Mouse (Mus musculus) myocyte (in vitro differentiated cells): ENCODE data around the gene Etv5. TPM values are rescaled to one million over a fixed set of nuclear protein-coding genes. Genes with fewer than 3 reads are reported as not detected.

ENCODE experiments used
- H3K27me3 ChIP-seq: one replicate; pipeline ENCODE4 v1.6.1; 2011; ENCODE audit not compliant: control insufficient read depth, insufficient read depth, insufficient read length
- H3K36me3 ChIP-seq: one replicate; pipeline ENCODE4 v1.6.1; 2011; ENCODE audit not compliant: control insufficient read depth, insufficient read depth
- H3K4me2 ChIP-seq: one replicate; pipeline ENCODE4 v1.6.1; 2011; ENCODE audit warnings: low read depth, control low read depth
- H3K4me3 ChIP-seq: one replicate; pipeline ENCODE4 v1.5.1; 2011; ENCODE audit warnings: mild to moderate bottlenecking, control low read depth, moderate library complexity
- H3K79me2 ChIP-seq: one replicate; pipeline ENCODE4 v1.6.1; 2011; ENCODE audit not compliant: control insufficient read depth, insufficient read depth
- H3ac ChIP-seq: one replicate; pipeline ENCODE4 v1.6.1; 2011; ENCODE audit not compliant: control insufficient read depth, insufficient read length
- CEBPB ChIP-seq: IDR thresholded peaks from 2 replicates; pipeline ENCODE4 v1.6.1; 2011; ENCODE audit warnings: mild to moderate bottlenecking, moderate library complexity; ENCODE audit not compliant: poor library complexity, insufficient read depth, severe bottlenecking
- E2F4 ChIP-seq: IDR thresholded peaks from one replicate; pipeline ENCODE4 v1.6.1; 2011; ENCODE audit warnings: mild to moderate bottlenecking, control low read depth, moderate library complexity; ENCODE audit not compliant: insufficient read depth
- MAX ChIP-seq: IDR thresholded peaks from one replicate; pipeline ENCODE4 v1.6.1; 2011; ENCODE audit warnings: low read depth, mild to moderate bottlenecking, control low read depth
- MYOD1 ChIP-seq, 3 experiments: IDR thresholded peaks; one replicate each; pipeline ENCODE4 v1.6.1; 2011; ENCODE audit warnings: control low read depth in 2 of 3, low read depth in 2 of 3, mild to moderate bottlenecking in 2 of 3, moderate library complexity in 1 of 3; ENCODE audit not compliant: insufficient read length in 2 of 3, control insufficient read depth in 1 of 3
- MYOG ChIP-seq, 3 experiments: IDR thresholded peaks; one replicate each; pipeline ENCODE4 v1.6.1; 2011; ENCODE audit warnings: control low read depth in 2 of 3, low read depth in 2 of 3, mild to moderate bottlenecking in 2 of 3; ENCODE audit not compliant: insufficient read length in 2 of 3, control insufficient read depth in 1 of 3, insufficient read depth in 1 of 3
- POLR2A ChIP-seq: IDR thresholded peaks from one replicate; pipeline ENCODE4 v1.6.1; 2011; ENCODE audit warnings: low read depth, mild to moderate bottlenecking, control low read depth, moderate library complexity; ENCODE audit not compliant: insufficient read length
- POLR2AphosphoS2 ChIP-seq: IDR thresholded peaks from one replicate; pipeline ENCODE4 v1.6.1; 2011; ENCODE audit warnings: low read depth, control low read depth; ENCODE audit not compliant: insufficient read length
- REST ChIP-seq: IDR thresholded peaks from one replicate; pipeline ENCODE4 v1.6.1; 2011; ENCODE audit warnings: mild to moderate bottlenecking, control low read depth, moderate library complexity; ENCODE audit not compliant: insufficient read depth, insufficient read length
- SRF ChIP-seq: IDR thresholded peaks from one replicate; pipeline ENCODE4 v1.6.1; 2011; ENCODE audit warnings: low read depth; ENCODE audit not compliant: control insufficient read depth, insufficient read length
- TCF12 ChIP-seq: IDR thresholded peaks from one replicate; pipeline ENCODE4 v1.6.1; 2011; ENCODE audit warnings: mild to moderate bottlenecking, control low read depth; ENCODE audit not compliant: poor library complexity, insufficient read depth, severe bottlenecking
- TCF3 ChIP-seq: IDR thresholded peaks from one replicate; pipeline ENCODE4 v1.6.1; 2011; ENCODE audit warnings: low read depth, control low read depth; ENCODE audit not compliant: insufficient read length
- USF1 ChIP-seq: IDR thresholded peaks from one replicate; pipeline ENCODE4 v1.6.1; 2011; ENCODE audit warnings: low read depth, mild to moderate bottlenecking, control low read depth, moderate library complexity
- polyA plus RNA-seq: library from polyadenylated mRNA; unstranded; fragments of >200 nt; fragmentation: generic; extraction: Trizol; gene quantifications from one replicate; pipeline ENCODE4 v1.2.1, GENCODE M21; 2012; ENCODE audit warnings: missing spikeins

Etv5 gene
- 17.2 TPM for polyA plus RNA-seq

- peaks cover 3% of the 10 kb centered on the region for H3K79me2 ChIP-seq
- TF ChIP-seq REST, result no peak
- peak; percentile 17 for TF ChIP-seq SRF
- TF ChIP-seq USF1, result no peak
- peak in 1 of 3 experiments; percentile 40 for TF ChIP-seq MYOG (IDR thresholded peaks at IDR 0.05; ENCODE audit: control insufficient read depth in 1 of 3, insufficient read depth in 1 of 3, insufficient read length in 2 of 3, low read depth in 2 of 3)
- no peak for TF ChIP-seq TCF3
- TF ChIP-seq E2F4, result no peak
- no peak for TF ChIP-seq MAX
- peak; percentile 92 for TF ChIP-seq POLR2A
- no peak for TF ChIP-seq CEBPB
- TF ChIP-seq POLR2AphosphoS2, result peak; percentile 89
- peak in 1 of 3 experiments; percentile 61 for TF ChIP-seq MYOD1 (IDR thresholded peaks at IDR 0.05; ENCODE audit: control insufficient read depth in 1 of 3, insufficient read length in 2 of 3, low read depth in 2 of 3)
- no peak for TF ChIP-seq TCF12
Observed at GRCm38 (mm10) chr16:22439499-22440177, at the start of gene Etv5. Gene Etv5, minus strand, starts transcription at chr16:22439719.

GRCm38 (mm10) chr16:22483900-22484299 lies 44.4 kb upstream of the Etv5 start:
- Histone ChIP-seq H3K27me3 (peaks cover 4% of the 10 kb centered on the region), H3K4me2 (no peak overlapping the region), H3K4me3 (no peak overlapping the region), H3K36me3 (no peaks in the 10 kb centered on the region), H3K79me2 (no peaks in the 10 kb centered on the region), H3ac (no peak overlapping the region)
- TF ChIP-seq SRF (no peak), REST (no peak), POLR2A (no peak), POLR2AphosphoS2 (no peak), TCF3 (no peak), TCF12 (no peak), MYOD1 (IDR thresholded peaks at IDR 0.05; ENCODE audit: control insufficient read depth in 1 of 3, insufficient read length in 2 of 3, low read depth in 2 of 3) (no peak), CEBPB (no peak), MYOG (IDR thresholded peaks at IDR 0.05; ENCODE audit: control insufficient read depth in 1 of 3, insufficient read depth in 1 of 3, insufficient read length in 2 of 3, low read depth in 2 of 3) (no peak), E2F4 (no peak)

More at GRCm38 (mm10) chr16:22439499-22440177, at the start of gene Etv5:
- Histone ChIP-seq H3K4me3 (peak within 1 kb of the TSS; percentile 65), H3K36me3 (no peaks in the 10 kb centered on the region), H3K27me3 (no peaks in the 10 kb centered on the region), H3K4me2 (peak within 1 kb of the TSS; percentile 93), H3ac (peak within 1 kb of the TSS; percentile 29)

GRCm38 (mm10) chr16:22479322-22479721 lies 39.8 kb upstream of the Etv5 start:
- Histone ChIP-seq H3K36me3 (no peaks in the 10 kb centered on the region), H3ac (no peak overlapping the region), H3K27me3 (peaks cover 4% of the 10 kb centered on the region), H3K4me2 (no peak overlapping the region), H3K79me2 (no peaks in the 10 kb centered on the region), H3K4me3 (no peak overlapping the region)
- TF ChIP-seq SRF (no peak), MYOG (IDR thresholded peaks at IDR 0.05; ENCODE audit: control insufficient read depth in 1 of 3, insufficient read depth in 1 of 3, insufficient read length in 2 of 3, low read depth in 2 of 3) (no peak)

- Histone ChIP-seq H3K27me3 (no peaks in the 10 kb centered on the region), H3K79me2 (no peaks in the 10 kb centered on the region), H3K4me3 (no peak overlapping the region), H3K4me2 (no peak overlapping the region), H3K36me3 (no peaks in the 10 kb centered on the region), H3ac (no peak overlapping the region)
- TF ChIP-seq REST (no peak), CEBPB (no peak), MAX (no peak), MYOD1 (IDR thresholded peaks at IDR 0.05; ENCODE audit: control insufficient read depth in 1 of 3, insufficient read length in 2 of 3, low read depth in 2 of 3) (no peak), SRF (no peak), E2F4 (no peak), USF1 (no peak), POLR2AphosphoS2 (no peak), MYOG (IDR thresholded peaks at IDR 0.05; ENCODE audit: control insufficient read depth in 1 of 3, insufficient read depth in 1 of 3, insufficient read length in 2 of 3, low read depth in 2 of 3) (no peak)
Observed at GRCm38 (mm10) chr16:22471728-22472127, 32.2 kb upstream of the Etv5 start.

GRCm38 (mm10) chr16:22469385-22469784 lies 29.9 kb upstream of the Etv5 start:
- Histone ChIP-seq H3K4me3 (no peak overlapping the region), H3K36me3 (no peaks in the 10 kb centered on the region), H3ac (no peak overlapping the region), H3K79me2 (no peaks in the 10 kb centered on the region), H3K27me3 (no peaks in the 10 kb centered on the region), H3K4me2 (no peak overlapping the region)
- TF ChIP-seq MYOG (IDR thresholded peaks at IDR 0.05; ENCODE audit: control insufficient read depth in 1 of 3, insufficient read depth in 1 of 3, insufficient read length in 2 of 3, low read depth in 2 of 3), result peak in 1 of 3 experiments; percentile 74
- TF ChIP-seq SRF, result no peak
- peak in 1 of 3 experiments; percentile 96 for TF ChIP-seq MYOD1 (IDR thresholded peaks at IDR 0.05; ENCODE audit: control insufficient read depth in 1 of 3, insufficient read length in 2 of 3, low read depth in 2 of 3)
